In genomic region chr1:81179725-81180124, GRCm38 (mm10) we compare ENCODE assay signal across 18 mouse cellular contexts.
"Had no signal": no experiment of that assay in that cellular context is flagged by ENCODE, and none has a peak within 500 bp of the region (broad histone marks: within the 10 kb centered on the region; RNA-seq: fewer than 3 reads in every experiment).

No protein-coding gene starts in this region.

- H3K9me3 ChIP-seq: midbrain, embryonic 10.5 days; midbrain, embryonic 12.5 days; neural tube, embryonic 13.5 days; neural tube, embryonic 15.5 days had no signal

- DNase-seq: lung, adult 18-20 months; lung, embryonic 14.5 days; lung, postnatal 10 days; lung, postnatal 4 days; midbrain, embryonic 14.5 days; retina, postnatal 1 day; right cerebral cortex, adult 18-20 months; right cerebral cortex, postnatal 25 days; right cerebral cortex, postnatal 4 days; spleen, adult 18-20 months; thymus, adult 2 months; thymus, postnatal 36 days had no signal

- H3K4me3 ChIP-seq: midbrain, embryonic 10.5 days; midbrain, embryonic 12.5 days; myocyte; neural tube, embryonic 13.5 days; neural tube, embryonic 15.5 days had no signal

- H3K9ac ChIP-seq: lung, embryonic 14.5 days; midbrain, embryonic 12.5 days; neural tube, embryonic 13.5 days; neural tube, embryonic 15.5 days had no signal

- H3K27ac ChIP-seq: midbrain, embryonic 10.5 days; midbrain, embryonic 12.5 days; neural tube, embryonic 13.5 days; neural tube, embryonic 15.5 days had no signal

- ATAC-seq: midbrain, embryonic 16.5 days had no signal

- H3K27me3 ChIP-seq: midbrain, embryonic 12.5 days; neural tube, embryonic 13.5 days; neural tube, embryonic 15.5 days had no signal

- H3K4me2 ChIP-seq: lung, embryonic 14.5 days; midbrain, embryonic 12.5 days; neural tube, embryonic 13.5 days; neural tube, embryonic 15.5 days had no signal

- H3K4me1 ChIP-seq: midbrain, embryonic 12.5 days had no signal

- H3K36me3 ChIP-seq: midbrain, embryonic 10.5 days; midbrain, embryonic 12.5 days; neural tube, embryonic 13.5 days; neural tube, embryonic 15.5 days had no signal
